Mouse (Mus musculus): Measurements from ENCODE around the gene Pdia5.

DNA sequence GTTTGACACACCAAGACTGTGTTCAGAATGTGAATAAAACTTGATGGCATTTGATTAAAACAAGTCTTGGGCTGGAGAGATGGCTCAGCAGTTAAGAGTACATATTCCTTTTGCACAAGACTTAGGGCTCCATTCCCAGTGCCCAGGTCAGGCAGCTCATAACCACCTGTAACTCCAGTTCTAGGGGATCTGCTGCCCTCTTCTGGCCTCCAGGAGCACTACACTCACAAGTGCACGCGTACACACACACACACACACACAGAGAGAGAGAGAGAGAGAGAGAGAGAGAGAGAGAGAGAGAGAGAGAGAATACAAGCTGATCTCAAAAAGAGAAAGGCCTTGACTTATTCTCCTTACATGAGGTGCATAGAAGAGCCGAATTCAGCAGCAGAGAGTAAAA, 9.7 kb upstream of the Pdia5 start:
- TF ChIP-seq CTCF (IDR thresholded peaks at IDR 0.05; ENCODE audit: borderline replicate concordance, extremely low read depth, insufficient read depth, insufficient read length) (no peak), POLR2A (IDR thresholded peaks at IDR 0.05; ENCODE audit: borderline replicate concordance, extremely low read depth, insufficient read depth, insufficient read length, poor library complexity, severe bottlenecking) (no peak)

All from brain, embryonic 14.5 days (tissue).